16 mouse cellular contexts compared by ENCODE assay signal in genomic region chr2:168557035-168557434, GRCm38 (mm10).
"Had no signal": no experiment of that assay in that cellular context is flagged by ENCODE, and none has a peak within 500 bp of the region (broad histone marks: within the 10 kb centered on the region; RNA-seq: fewer than 3 reads in every experiment).

No protein-coding gene starts in this region.

- H3K9me3 ChIP-seq: limb, embryonic 12.5 days; limb, embryonic 15.5 days; megakaryocyte, embryonic 14.5 days; midbrain, embryonic 10.5 days; midbrain, embryonic 13.5 days; neural tube, embryonic 13.5 days had no signal

- DNase-seq: left cerebral cortex, postnatal 4 days; liver, postnatal 0 days; retina, postnatal 1 day; right cerebral cortex, postnatal 25 days; thymus, adult 18-20 months had no signal

- H3K27ac ChIP-seq: limb, embryonic 15.5 days; liver, embryonic 14.5 days; midbrain, embryonic 10.5 days; midbrain, embryonic 13.5 days had no signal

- ATAC-seq: liver, postnatal 0 days; midbrain, embryonic 13.5 days; midbrain, embryonic 16.5 days had no signal

- H3K4me3 ChIP-seq: limb, embryonic 12.5 days; limb, embryonic 15.5 days; midbrain, embryonic 10.5 days; midbrain, embryonic 13.5 days; myocyte; neural tube, embryonic 13.5 days had no signal

- H3K9ac ChIP-seq: limb, embryonic 12.5 days; limb, embryonic 15.5 days; liver, embryonic 14.5 days; liver, postnatal 0 days; lung, embryonic 14.5 days; neural tube, embryonic 13.5 days had no signal

- H3K36me3 ChIP-seq: limb, embryonic 12.5 days; limb, embryonic 15.5 days; midbrain, embryonic 10.5 days; midbrain, embryonic 13.5 days; neural tube, embryonic 13.5 days had no signal

- H3K4me2 ChIP-seq: limb, embryonic 12.5 days; liver, embryonic 11.5 days; midbrain, embryonic 13.5 days; neural tube, embryonic 13.5 days had no signal

- H3K27me3 ChIP-seq: midbrain, embryonic 13.5 days had no signal
